Mouse (Mus musculus): ENCODE measurements around the gene Angptl1. TPM values are rescaled to one million over a fixed set of nuclear protein-coding genes. Genes with fewer than 3 reads are reported as not detected.

Angptl1 gene
- polyA plus RNA-seq, 1 experiment from 2014 or later = 12.2 TPM

Other genes with a start within 250 kb of the Angptl1 start
- 3.3 and 4.0 TPM in 2 replicates for gene Tor3a, start 164.2 kb upstream of the Angptl1 start, polyA plus RNA-seq (2014; fragmentation: Nextera tagmentation; extraction: Ambion mirVana)
- 20.9 and 24.0 TPM in 2 replicates for gene Fam20b, start 119.5 kb upstream of the Angptl1 start, polyA plus RNA-seq (2014; fragmentation: Nextera tagmentation; extraction: Ambion mirVana)
- gene Ralgps2, start 101.1 kb downstream of the Angptl1 start, polyA plus RNA-seq (2014; fragmentation: Nextera tagmentation; extraction: Ambion mirVana) = 76.1 and 84.9 TPM in 2 replicates

All from embryonic facial prominence, embryonic 11.5 days (tissue).